Mouse (Mus musculus): ENCODE results near the gene Vcpkmt.

Vcpkmt gene

DNA sequence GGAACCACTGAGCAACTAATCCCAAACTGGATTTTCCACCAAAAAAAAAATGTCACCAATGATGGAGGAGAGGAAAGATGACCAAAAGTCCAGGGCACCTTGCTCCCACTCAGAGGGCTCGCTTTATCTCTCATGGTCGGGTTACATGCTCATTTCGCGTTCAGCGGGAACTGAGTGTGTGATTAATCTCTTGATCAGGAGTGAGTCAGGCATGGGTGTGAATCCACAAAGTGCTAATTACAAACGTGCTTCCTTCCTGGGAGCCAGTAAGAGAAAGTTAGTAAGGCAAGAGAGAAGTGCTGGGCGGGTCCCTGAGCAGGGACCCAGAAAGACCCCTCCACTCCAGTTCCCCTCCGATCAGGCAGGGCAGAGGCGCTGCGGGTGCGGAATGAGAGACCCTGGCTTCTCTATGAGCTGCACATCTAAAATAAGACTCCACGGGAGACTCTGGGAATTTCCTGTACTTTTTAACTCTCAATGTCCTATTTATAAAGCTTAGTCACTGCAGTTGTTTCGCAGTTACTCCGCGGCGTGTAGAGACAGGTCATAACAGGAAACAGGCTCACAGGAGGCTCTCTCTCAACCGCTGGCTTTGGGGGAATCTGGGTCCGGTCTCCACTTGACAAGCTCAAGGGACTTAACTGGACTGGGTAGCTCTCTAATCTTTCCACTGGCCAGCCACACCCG, 45.0 kb downstream of the Vcpkmt start:
- no peak for DNase-seq (ENCODE audit: low spot score)

DNA sequence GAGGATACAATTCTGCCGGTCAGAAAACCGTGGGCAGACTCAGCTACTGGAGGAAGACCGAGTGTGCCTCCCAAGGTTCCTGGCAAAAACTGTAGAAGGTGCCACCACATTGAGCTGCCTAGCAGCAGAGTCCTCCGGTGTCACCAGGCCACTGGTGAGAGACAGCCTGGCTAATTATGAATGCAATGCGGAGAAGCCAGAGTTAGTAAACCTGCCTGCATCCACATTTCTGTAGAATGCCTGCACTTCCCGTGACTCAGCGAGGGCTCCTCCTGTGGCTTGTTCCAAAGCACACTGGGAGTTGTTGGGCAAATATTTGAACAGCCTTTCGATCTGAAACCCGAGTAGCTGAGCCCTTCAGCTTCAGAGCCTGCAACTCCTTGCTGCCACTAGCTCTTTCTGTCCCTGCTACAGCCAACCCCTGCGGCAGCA, 45.6 kb downstream of the Vcpkmt start:
- no peak for DNase-seq (ENCODE audit: low spot score)

DNA sequence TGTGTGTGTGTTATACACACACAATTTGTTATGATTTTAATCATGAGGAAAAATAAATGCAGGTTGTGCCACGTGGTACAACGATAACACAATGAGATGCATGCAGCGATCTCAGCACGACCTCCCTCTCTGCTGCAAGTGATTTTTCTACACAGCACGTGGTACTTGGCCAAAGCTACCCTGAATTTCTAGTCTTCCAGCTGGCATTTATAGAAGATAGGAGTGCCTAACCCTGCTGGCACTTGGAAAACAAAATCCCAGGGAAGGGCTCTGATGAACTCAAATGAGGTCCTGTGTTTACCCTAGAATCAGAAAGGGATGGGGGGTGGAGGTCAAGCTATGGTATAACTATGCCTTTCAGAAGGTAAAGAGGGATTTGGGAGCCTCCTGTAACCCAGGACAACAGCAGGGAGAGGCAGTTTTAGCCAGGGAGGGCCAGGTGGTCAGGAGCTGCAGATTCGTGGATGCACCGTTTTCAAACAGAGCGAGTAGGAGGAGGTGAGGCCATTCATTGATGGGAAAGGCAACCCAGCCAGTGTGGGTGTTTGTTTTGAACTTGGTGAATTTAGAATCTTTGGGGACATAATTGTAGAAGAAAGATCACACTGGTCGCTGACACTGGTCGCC, 46.1 kb downstream of the Vcpkmt start:
- no peak for DNase-seq (ENCODE audit: low spot score)

DNA sequence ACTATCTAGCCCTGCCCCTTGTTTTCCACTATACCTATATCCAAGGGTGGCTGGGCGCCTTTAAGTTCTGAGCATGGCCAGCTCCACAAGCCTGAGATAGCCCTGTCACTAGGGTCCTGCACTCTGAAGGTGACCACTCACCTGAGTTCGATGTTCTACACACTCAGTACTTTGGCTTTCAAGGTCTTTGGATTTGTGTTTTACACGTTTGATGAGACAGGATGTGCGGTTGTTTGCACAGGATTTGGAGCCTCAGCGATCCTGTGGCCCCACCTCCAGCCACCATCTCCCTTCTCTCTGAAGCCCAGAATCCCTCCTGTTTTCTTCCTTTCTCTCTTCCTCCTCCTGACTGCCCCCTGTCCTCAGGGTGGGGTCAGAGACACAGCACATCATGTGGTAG, 49.6 kb downstream of the Vcpkmt start:
- DNase-seq (ENCODE audit: low spot score) = no peak

DNA sequence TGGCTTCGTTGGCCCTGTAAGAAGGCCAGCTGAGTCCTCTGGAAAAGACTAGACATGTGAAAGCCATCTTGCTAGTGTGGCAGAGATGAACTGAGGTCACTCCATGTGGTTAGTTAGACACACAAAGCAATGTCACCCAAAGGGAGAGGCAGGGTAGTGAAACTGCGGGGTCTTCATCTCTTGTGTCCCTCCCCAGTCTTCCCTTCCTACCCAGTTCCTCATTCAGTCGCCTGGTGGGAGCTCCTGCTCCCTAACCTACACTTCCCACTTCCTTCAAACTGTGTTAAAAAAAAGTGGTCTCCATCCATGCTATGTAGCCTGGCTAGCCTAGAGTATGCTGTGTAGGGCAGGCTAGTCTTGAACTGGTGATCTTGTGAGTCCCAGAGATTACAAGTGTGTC, 50.3 kb downstream of the Vcpkmt start:
- no peak for DNase-seq (ENCODE audit: low spot score)

DNA sequence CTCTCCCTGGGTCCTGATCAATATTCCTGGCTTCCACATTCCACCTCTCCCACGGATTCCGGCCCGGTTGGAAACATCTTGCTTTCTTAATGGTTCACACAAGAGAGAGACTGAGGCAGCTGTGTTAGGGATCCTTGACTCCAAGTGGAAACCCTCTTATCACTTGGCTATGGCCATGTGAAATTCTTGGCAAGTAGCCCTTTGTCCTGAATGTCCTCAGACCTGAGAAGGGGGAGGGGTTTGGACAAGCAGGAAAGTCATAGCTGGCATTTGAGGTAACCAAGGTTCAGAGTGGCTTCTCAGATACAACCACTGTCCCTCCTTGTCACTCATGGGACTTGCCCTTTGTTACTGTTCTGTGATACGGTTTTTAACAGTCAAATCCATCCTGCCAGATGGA, 50.7 kb downstream of the Vcpkmt start:
- DNase-seq (ENCODE audit: low spot score) = no peak

DNA sequence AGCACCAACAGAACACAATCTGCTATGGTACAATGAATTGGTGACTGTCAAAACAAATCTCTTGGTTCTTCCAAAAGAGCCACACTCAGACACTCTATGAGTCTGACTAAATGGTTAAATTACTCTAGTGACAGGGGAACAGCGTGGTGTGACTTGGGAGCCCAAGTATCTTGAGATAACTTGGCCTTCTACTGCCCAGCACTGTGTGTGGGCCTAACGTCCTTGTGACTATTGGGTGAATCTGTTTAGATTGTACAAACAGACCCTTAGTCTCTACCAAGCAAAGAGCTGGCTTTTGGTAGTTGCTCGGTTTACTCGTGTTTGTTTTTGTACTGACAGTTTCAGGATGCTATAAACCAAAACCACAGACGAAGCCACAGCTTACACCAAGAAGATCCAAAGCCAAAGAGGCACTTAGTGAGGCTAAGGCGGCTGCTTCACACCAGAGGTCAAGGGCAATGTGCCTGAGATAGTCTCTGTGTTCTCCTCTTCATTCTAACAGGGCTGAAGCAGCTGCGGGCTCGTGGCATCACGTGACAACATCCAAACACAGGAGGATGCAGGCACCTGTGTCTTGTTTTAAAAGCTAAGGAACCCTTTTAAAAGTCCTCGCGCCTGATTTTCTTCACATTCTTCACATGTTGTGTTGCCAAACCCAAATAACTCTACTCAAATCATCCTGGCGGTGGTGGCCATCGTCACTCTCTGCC, 53.0 kb downstream of the Vcpkmt start:
- DNase-seq (ENCODE audit: low spot score) = no peak

DNA sequence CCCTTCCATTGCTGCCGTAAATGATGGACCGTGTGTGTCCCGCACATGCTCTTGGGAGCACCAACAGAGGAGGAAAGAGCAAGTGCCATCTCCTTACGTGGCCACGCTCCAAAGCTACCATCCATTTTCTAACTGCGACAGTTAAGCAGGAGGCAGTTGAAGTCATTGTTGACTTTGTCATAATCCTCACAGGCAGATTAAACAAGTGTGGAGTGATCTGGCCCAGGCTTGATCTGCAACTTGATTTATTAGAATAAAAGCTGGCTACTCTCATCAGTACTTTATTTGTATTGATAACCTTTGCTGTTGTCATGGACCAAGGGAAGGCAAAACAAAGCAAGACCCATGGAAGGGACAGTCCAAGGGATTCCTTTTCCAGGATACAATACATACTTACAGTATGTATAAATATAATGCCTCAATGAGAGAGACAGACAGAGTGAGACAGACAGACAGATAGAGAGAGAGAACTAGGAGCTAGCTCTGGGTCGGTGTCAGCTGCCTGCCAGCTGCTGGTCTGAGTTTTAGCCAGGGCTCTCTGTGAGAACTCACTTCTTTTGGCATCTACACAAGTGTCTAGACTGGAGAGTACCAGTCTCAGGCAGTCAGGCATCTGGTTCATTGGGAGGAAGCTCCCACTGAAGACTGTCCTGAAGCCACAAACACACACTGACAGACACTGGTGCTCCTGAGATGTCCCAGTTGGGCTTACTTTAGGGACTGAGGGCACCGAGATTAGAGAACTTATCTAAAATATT, 54.4 kb downstream of the Vcpkmt start:
- DNase-seq (ENCODE audit: low spot score) = no peak

Data from ovary, postnatal 14 days (tissue).